Mouse (Mus musculus): ENCODE measurements around the gene Creb3l1. TPM values are rescaled to one million over a fixed set of nuclear protein-coding genes. Genes with fewer than 3 reads are reported as not detected.
A peak's percentile ranks its signal among the peaks of the same experiment; 100 is the strongest.

Gene Creb3l1
- total and polyA plus RNA-seq, 3 experiments: 3.8 to 5.8 (median 4.5) TPM

GRCm38 (mm10) chr2:92020676-92021265, 3.5 kb downstream of the Creb3l1 start:
- no peak overlapping the region for H3K4me3 ChIP-seq
- no peaks in the 10 kb centered on the region for H3K36me3 ChIP-seq (ENCODE audit: control insufficient read depth, insufficient read depth, low read length)
- H3K27ac ChIP-seq: no peak overlapping the region; the same call in 1 of the 2 replicates
- no peak for TF ChIP-seq CTCF (IDR thresholded peaks at IDR 0.05)
- no peak for TF ChIP-seq EP300 (IDR thresholded peaks at IDR 0.05; ENCODE audit: insufficient read depth, low read depth, low read length)
- no peak for TF ChIP-seq POLR2A (IDR thresholded peaks at IDR 0.05; ENCODE audit: insufficient read depth, low read depth, low read length)
- H3K27me3 ChIP-seq (ENCODE audit: control insufficient read depth, insufficient read depth, low read length): no peaks in the 10 kb centered on the region
- peaks cover 4% of the 10 kb centered on the region for H3K4me1 ChIP-seq (ENCODE audit: control insufficient read depth, insufficient read depth, low read length)
- no peak overlapping the region for H3K9ac ChIP-seq (ENCODE audit: low read depth, low read length)
- intact Hi-C loops (cut with DNase I): no loop called here
- peak in 1 of 2 experiments; percentile 40 for DNase-seq
- 42% methylated on average over 4 of the region's 4 CpGs for WGBS
- H3K79me2 ChIP-seq (replicated peaks; ENCODE audit: control insufficient read depth, insufficient read depth, low read length): no peaks in the 10 kb centered on the region

- H3K27ac ChIP-seq: no peak overlapping the region
- intact Hi-C loops (cut with DNase I): no loop called here
- H3K36me3 ChIP-seq (ENCODE audit: control insufficient read depth, insufficient read depth, low read length): no peaks in the 10 kb centered on the region
- H3K4me3 ChIP-seq: no peak overlapping the region
- peaks cover 2% of the 10 kb centered on the region for H3K4me1 ChIP-seq (ENCODE audit: control insufficient read depth, insufficient read depth, low read length)
- no peak for DNase-seq
- no peaks in the 10 kb centered on the region for H3K79me2 ChIP-seq (replicated peaks; ENCODE audit: control insufficient read depth, insufficient read depth, low read length)
- WGBS: 63% methylated on average over 1 of the region's 1 CpGs
- TF ChIP-seq POLR2A (IDR thresholded peaks at IDR 0.05; ENCODE audit: insufficient read depth, low read depth, low read length): no peak
- TF ChIP-seq EP300 (IDR thresholded peaks at IDR 0.05; ENCODE audit: insufficient read depth, low read depth, low read length): no peak
- TF ChIP-seq CTCF (IDR thresholded peaks at IDR 0.05): no peak
- no peak overlapping the region for H3K9ac ChIP-seq (ENCODE audit: low read depth, low read length)
- no peaks in the 10 kb centered on the region for H3K27me3 ChIP-seq (ENCODE audit: control insufficient read depth, insufficient read depth, low read length)
Measured at GRCm38 (mm10) chr2:92017440-92017839, 6.9 kb downstream of the Creb3l1 start.

- Histone ChIP-seq H3K9ac (ENCODE audit: low read depth, low read length) (no peak overlapping the region), H3K36me3 (ENCODE audit: control insufficient read depth, insufficient read depth, low read length) (no peaks in the 10 kb centered on the region), H3K27ac (peak overlapping the region; percentile 50), H3K79me2 (replicated peaks; ENCODE audit: control insufficient read depth, insufficient read depth, low read length) (no peaks in the 10 kb centered on the region), H3K4me1 (ENCODE audit: control insufficient read depth, insufficient read depth, low read length) (peaks cover 4% of the 10 kb centered on the region), H3K27me3 (ENCODE audit: control insufficient read depth, insufficient read depth, low read length) (no peaks in the 10 kb centered on the region), H3K4me3 (no peak overlapping the region)
- 20% methylated on average over 3 of the region's 3 CpGs for WGBS
- intact Hi-C loops (cut with DNase I): no loop called here
- TF ChIP-seq CTCF (IDR thresholded peaks at IDR 0.05) (no peak), EP300 (IDR thresholded peaks at IDR 0.05; ENCODE audit: insufficient read depth, low read depth, low read length) (peak; percentile 79)
- peak; percentile 76 to 85 for DNase-seq
Measured at GRCm38 (mm10) chr2:92016981-92017380, 7.3 kb downstream of the Creb3l1 start.

- intact Hi-C loops (cut with DNase I): no loop called here
- H3K27me3 ChIP-seq (ENCODE audit: control insufficient read depth, insufficient read depth, low read length): no peaks in the 10 kb centered on the region
- H3K27ac ChIP-seq: no peak overlapping the region
- no peak overlapping the region for H3K9ac ChIP-seq (ENCODE audit: low read depth, low read length)
- no peaks in the 10 kb centered on the region for H3K36me3 ChIP-seq (ENCODE audit: control insufficient read depth, insufficient read depth, low read length)
- H3K4me3 ChIP-seq: no peak overlapping the region
- H3K4me1 ChIP-seq (ENCODE audit: control insufficient read depth, insufficient read depth, low read length): peaks cover 4% of the 10 kb centered on the region
- WGBS: 93% methylated on average over 5 of the region's 5 CpGs
- TF ChIP-seq CTCF (IDR thresholded peaks at IDR 0.05): 0 out of 2 replicates have a peak, but pooled peaks have one; percentile 5
- no peak for TF ChIP-seq EP300 (IDR thresholded peaks at IDR 0.05; ENCODE audit: insufficient read depth, low read depth, low read length)
- DNase-seq: no peak
- no peaks in the 10 kb centered on the region for H3K79me2 ChIP-seq (replicated peaks; ENCODE audit: control insufficient read depth, insufficient read depth, low read length)
Measured at GRCm38 (mm10) chr2:92014891-92015290, 9.4 kb downstream of the Creb3l1 start.

GRCm38 (mm10) chr2:92014248-92014647, 10.1 kb downstream of the Creb3l1 start:
- no peak for DNase-seq
- H3K9ac ChIP-seq (ENCODE audit: low read depth, low read length): no peak overlapping the region
- no peak overlapping the region for H3K27ac ChIP-seq
- H3K4me1 ChIP-seq (ENCODE audit: control insufficient read depth, insufficient read depth, low read length): peaks cover 4% of the 10 kb centered on the region
- intact Hi-C loops (cut with DNase I): no loop called here
- H3K36me3 ChIP-seq (ENCODE audit: control insufficient read depth, insufficient read depth, low read length): no peaks in the 10 kb centered on the region
- H3K27me3 ChIP-seq (ENCODE audit: control insufficient read depth, insufficient read depth, low read length): no peaks in the 10 kb centered on the region
- no peaks in the 10 kb centered on the region for H3K79me2 ChIP-seq (replicated peaks; ENCODE audit: control insufficient read depth, insufficient read depth, low read length)
- H3K4me3 ChIP-seq: no peak overlapping the region
- TF ChIP-seq EP300 (IDR thresholded peaks at IDR 0.05; ENCODE audit: insufficient read depth, low read depth, low read length): no peak
- TF ChIP-seq CTCF (IDR thresholded peaks at IDR 0.05): no peak
- TF ChIP-seq POLR2A (IDR thresholded peaks at IDR 0.05; ENCODE audit: insufficient read depth, low read depth, low read length): no peak
- WGBS: 57% methylated on average over 6 of the region's 6 CpGs

GRCm38 (mm10) chr2:92012768-92013445, 11.4 kb downstream of the Creb3l1 start:
- Histone ChIP-seq H3K27ac (no peak overlapping the region), H3K4me1 (ENCODE audit: control insufficient read depth, insufficient read depth, low read length) (peaks cover 5% of the 10 kb centered on the region), H3K9ac (ENCODE audit: low read depth, low read length) (no peak overlapping the region), H3K79me2 (replicated peaks; ENCODE audit: control insufficient read depth, insufficient read depth, low read length) (no peaks in the 10 kb centered on the region), H3K4me3 (no peak overlapping the region), H3K36me3 (ENCODE audit: control insufficient read depth, insufficient read depth, low read length) (no peaks in the 10 kb centered on the region), H3K27me3 (ENCODE audit: control insufficient read depth, insufficient read depth, low read length) (no peaks in the 10 kb centered on the region)
- peak; percentile 77 to 87 for DNase-seq
- intact Hi-C loops (cut with DNase I): no loop called here
- TF ChIP-seq CTCF (IDR thresholded peaks at IDR 0.05): no peak
- TF ChIP-seq EP300 (IDR thresholded peaks at IDR 0.05; ENCODE audit: insufficient read depth, low read depth, low read length): no peak
- TF ChIP-seq POLR2A (IDR thresholded peaks at IDR 0.05; ENCODE audit: insufficient read depth, low read depth, low read length): no peak
- 58% methylated on average over 8 of the region's 8 CpGs for WGBS

All from heart, adult 2 months (tissue).